Mouse (Mus musculus) kidney, adult 2 months (tissue): ENCODE data around the gene G430095P16Rik.
A peak's percentile ranks its signal among the peaks of the same experiment; 100 is the strongest.

Source experiments
- CTCF ChIP-seq: fragments of 200-500 bp; conservative IDR thresholded peaks from 2 replicates; pipeline ENCODE4 v1.5.1; 2011; ENCODE audit warnings: low read depth, mild to moderate bottlenecking, control low read depth, low read length, moderate library complexity, mixed read lengths; ENCODE audit not compliant: insufficient read depth, insufficient read length
- POLR2A ChIP-seq: fragments of 200-500 bp; IDR thresholded peaks from one replicate; pipeline ENCODE4 v1.6.1; 2011; ENCODE audit warnings: low read depth, low read length, control low read depth

DNA sequence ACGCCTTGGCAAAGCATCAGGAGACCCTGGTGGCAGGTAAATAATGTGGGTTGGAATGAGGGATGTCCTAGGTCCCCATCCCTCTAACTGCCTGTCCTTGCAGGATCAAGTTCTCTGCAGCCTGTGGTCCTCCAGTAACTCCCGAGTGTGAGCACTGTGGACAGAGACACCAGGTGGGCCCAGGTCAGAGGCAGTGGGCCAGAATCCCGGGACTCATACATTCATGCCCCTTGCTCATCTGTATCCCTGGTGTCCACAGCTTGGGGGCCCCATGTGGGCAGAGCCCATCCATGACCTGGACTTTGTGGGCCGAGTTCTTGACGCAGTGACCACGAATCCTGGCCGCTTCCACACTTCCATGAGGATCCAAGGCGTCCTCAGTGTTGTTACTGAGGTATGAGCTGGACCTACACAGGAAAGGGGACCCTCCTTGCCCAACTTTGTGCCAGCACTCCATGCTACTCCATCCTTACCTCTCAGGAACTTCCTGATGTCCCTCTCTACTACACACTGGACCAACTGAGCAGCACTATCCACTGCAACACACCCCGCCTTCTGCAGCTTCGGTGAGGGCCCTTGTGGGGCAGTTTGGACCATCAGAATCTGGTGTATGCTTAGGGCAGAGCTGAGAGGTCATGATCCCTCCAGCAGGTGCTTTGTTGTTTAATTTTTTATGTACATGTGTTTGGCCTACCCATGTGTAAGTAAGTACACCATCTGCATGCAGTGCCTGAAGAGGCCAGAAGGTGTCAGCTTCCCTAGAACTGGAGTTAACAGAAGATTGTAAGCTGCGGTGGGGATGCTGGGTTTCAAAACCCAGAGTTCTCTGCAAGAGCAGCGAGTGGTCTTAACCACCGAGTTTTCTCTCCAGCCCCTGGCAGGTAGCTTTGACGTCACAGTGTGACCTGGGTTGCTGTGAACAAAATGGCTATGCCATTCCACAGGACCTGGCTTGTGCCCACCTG lies 25.4 kb upstream of the G430095P16Rik start:
- TF ChIP-seq CTCF (peak; percentile 46), POLR2A (no peak)
